Mouse (Mus musculus) neural tube, embryonic 14.5 days (tissue): Measurements from ENCODE around the gene Tcf20. TPM values are rescaled to one million over a fixed set of nuclear protein-coding genes. Genes with fewer than 3 reads are reported as not detected.

Experiments
- ATAC-seq: fragments of 200-750 bp; cut with Nextera tagmentation; 2 replicates; pipeline ENCODE4 v1.8.0; 2017; ENCODE audit warnings: low read depth, mild to moderate bottlenecking, moderate TSS enrichment, moderate library complexity
- H3K27ac ChIP-seq: fragments of 300-500 bp; sonication (generic); 2 replicates; pipeline ENCODE4 v1.5.1; 2014; ENCODE audit warnings: low read depth, mild to moderate bottlenecking, control low read depth, low read length, moderate library complexity, mixed read lengths
- H3K27me3 ChIP-seq: fragments of 300-500 bp; sonication (generic); 2 replicates; pipeline ENCODE4 v1.6.1; 2014; ENCODE audit warnings: low read length; ENCODE audit not compliant: control insufficient read depth, insufficient read depth
- H3K36me3 ChIP-seq: fragments of 300-500 bp; sonication (generic); 2 replicates; pipeline ENCODE4 v1.6.1; 2014; ENCODE audit warnings: low read length, mixed read lengths; ENCODE audit not compliant: control insufficient read depth, insufficient read depth
- H3K4me1 ChIP-seq: fragments of 300-500 bp; sonication (generic); 2 replicates; pipeline ENCODE4 v1.6.1; 2014; ENCODE audit warnings: low read length; ENCODE audit not compliant: control insufficient read depth, insufficient read depth
- H3K4me2 ChIP-seq: fragments of 300-500 bp; sonication (generic); 2 replicates; pipeline ENCODE4 v1.6.1; 2014; ENCODE audit warnings: mild to moderate bottlenecking, low read depth, low read length, control low read depth
- H3K4me3 ChIP-seq: fragments of 300-500 bp; sonication (generic); 2 replicates; pipeline ENCODE4 v1.5.1; 2014; ENCODE audit warnings: low read depth, low read length, control low read depth, mixed read lengths
- H3K9ac ChIP-seq: fragments of 300-500 bp; sonication (generic); replicated peaks from 2 replicates; pipeline ENCODE4 v1.6.1; 2014; ENCODE audit warnings: low read depth, mild to moderate bottlenecking, control low read depth, low read length, mixed read lengths
- H3K9me3 ChIP-seq: fragments of 300-500 bp; sonication (generic); 2 replicates; pipeline ENCODE4 v1.6.1; 2016; ENCODE audit warnings: low read length; ENCODE audit not compliant: control insufficient read depth
- WGBS: fragments of 180-500 bp; shearing (Covaris S2); extraction: QIAGEN DNeasy Blood & Tissue Kit; methylation state at CpG from one replicate; pipeline ENCODE4 v1.1.7; 2014; 5-methylcytosine and 5-hydroxymethylcytosine counted together
- polyA plus RNA-seq: library from polyadenylated mRNA; unstranded; fragments of >200 nt; fragmentation: Nextera tagmentation; extraction: Ambion mirVana; gene quantifications from 2 replicates; pipeline ENCODE4 v1.2.1, GENCODE M21; 2014

Gene Tcf20
- polyA plus RNA-seq, 1 experiment from 2014 or later, result 16.3 TPM

DNA sequence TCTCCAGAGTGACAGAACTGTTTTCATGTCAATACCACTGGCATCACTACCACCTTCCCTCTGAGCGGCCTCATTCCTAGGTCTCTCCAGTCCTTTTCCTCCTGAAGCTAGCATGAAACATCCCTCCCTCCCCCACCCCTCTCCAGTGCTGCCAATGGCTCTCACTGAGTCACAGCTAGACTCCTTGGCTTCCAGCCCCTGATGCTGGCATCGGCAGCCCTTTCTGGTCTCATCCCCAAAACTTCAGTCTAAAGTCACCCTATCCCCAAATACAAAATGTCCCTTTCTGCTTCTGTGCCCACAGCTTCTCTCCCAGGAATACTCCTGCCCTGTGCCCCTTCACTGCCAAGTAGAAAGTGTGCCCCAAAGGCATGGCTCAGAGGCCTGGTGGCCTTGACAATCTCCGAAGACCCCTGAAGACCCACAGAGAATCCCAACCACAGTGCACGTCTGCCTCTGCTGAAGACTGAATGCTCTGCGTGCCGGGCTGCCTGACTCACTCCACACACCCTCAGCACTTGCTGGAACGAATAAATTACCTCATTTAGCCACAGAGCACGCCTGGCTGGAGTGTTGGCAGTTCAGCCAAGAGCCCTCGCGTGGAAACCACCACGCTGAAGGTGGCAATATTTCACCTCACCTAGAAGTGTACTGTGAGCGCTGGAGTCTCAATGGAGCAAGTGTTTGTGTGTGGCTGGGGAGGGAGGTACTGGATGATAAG, 47.0 kb downstream of the Tcf20 start:
- peaks cover 67% of the 10 kb centered on the region for H3K4me1 ChIP-seq
- H3K36me3 ChIP-seq, result no peaks in the 10 kb centered on the region
- peaks cover 2% of the 10 kb centered on the region; the same call in 1 of the 2 replicates for H3K27me3 ChIP-seq
- WGBS, result 30% methylated on average over 12 of the region's 12 CpGs
- H3K9ac ChIP-seq, result peak overlapping the region; percentile 4; the same call in 1 of the 2 replicates
- H3K9me3 ChIP-seq, result no peaks in the 10 kb centered on the region
- H3K4me2 ChIP-seq, result no peak overlapping the region
- peak overlapping the region; percentile 23 for H3K27ac ChIP-seq
- H3K4me3 ChIP-seq, result no peak overlapping the region
- ATAC-seq, result no peak

DNA sequence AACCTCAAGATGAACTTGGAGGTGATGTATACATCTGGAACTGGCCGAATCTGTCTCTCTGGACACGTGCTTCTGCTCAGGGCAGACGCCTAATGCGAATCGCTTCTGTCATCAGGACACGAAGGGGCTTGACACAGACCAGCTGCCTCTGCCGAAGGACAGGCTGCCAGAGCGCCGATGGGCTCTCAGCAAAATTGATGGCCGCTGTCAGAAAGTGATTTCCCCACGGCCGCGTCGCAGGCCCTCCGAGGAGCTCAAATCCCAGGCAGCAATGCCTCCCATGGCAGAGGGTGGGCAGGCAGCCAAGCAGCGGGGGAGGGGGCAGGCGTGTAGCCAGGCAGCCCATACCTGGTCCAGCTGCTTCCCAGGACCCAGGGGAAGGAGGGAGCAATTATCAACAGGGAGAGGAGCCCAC, 49.5 kb downstream of the Tcf20 start:
- peak overlapping the region; percentile 23 for H3K4me2 ChIP-seq
- H3K4me3 ChIP-seq, result no peak overlapping the region
- no peaks in the 10 kb centered on the region for H3K9me3 ChIP-seq
- 0 out of 2 replicates have a peak overlapping the region, but pooled peaks have one; percentile 21 for H3K9ac ChIP-seq
- 8% methylated on average over 17 of the region's 17 CpGs for WGBS
- peaks cover 81% of the 10 kb centered on the region for H3K4me1 ChIP-seq
- H3K36me3 ChIP-seq, result no peaks in the 10 kb centered on the region
- H3K27me3 ChIP-seq, result peaks cover 2% of the 10 kb centered on the region; the same call in 1 of the 2 replicates
- peak; percentile 25 for ATAC-seq
- peak overlapping the region; percentile 71 for H3K27ac ChIP-seq

DNA sequence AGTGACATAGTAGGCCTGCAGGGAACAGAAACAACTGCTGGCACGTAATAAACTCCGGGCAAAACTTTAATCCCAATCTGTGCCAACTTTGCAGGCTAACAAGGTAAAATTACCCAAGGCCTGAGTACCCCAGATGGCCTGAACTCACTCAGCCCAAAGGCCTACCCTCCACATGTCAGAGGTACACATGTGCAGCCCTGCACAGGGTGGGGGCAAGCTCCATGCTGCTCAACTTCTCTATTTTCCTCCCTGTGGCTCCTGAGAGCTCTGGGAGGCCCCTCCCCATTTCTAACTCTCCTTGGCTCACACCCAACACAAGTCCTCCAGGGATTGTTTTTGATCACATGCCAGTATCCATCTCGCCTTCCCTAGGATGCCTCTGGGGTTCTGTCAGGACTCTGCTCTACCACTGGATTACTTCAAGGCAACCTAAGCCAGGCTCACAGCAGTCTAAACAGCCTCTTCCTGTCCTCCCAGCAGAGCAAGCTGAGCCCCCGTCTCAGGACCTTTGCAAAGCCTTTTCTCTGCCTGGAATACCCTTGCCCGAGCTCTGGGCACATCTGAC, 50.2 kb downstream of the Tcf20 start:
- peaks cover 86% of the 10 kb centered on the region for H3K4me1 ChIP-seq
- 0 out of 2 replicates have a peak overlapping the region, but pooled peaks have one; percentile 23 for H3K4me2 ChIP-seq
- H3K9me3 ChIP-seq, result no peaks in the 10 kb centered on the region
- H3K4me3 ChIP-seq, result no peak overlapping the region
- H3K27me3 ChIP-seq, result peaks cover 2% of the 10 kb centered on the region; the same call in 1 of the 2 replicates
- H3K27ac ChIP-seq, result peak overlapping the region; percentile 71
- H3K9ac ChIP-seq, result 0 out of 2 replicates have a peak overlapping the region, but pooled peaks have one; percentile 21
- H3K36me3 ChIP-seq, result no peaks in the 10 kb centered on the region
- ATAC-seq, result no peak
- WGBS, result 44% methylated on average over 5 of the region's 5 CpGs

DNA sequence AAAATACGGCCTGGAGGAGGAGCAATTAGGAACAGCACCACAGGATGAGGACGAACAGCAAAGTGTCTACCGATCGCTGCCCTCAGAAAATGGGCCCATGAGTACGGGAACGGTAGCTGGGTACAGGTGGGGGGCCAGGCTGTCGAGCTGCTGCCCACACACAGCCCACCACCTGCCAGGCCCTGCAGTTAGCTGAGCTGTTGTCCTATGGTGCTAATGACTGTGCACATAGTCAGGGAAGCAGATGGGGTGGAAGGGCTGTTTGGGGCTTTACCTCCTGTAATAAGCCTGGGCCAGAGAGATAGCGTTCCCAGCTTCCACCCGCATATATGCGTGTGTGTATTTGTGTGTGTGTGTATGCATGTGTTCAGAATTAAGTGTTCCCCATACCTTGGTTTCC, 52.7 kb downstream of the Tcf20 start:
- Histone ChIP-seq H3K4me2 (no peak overlapping the region), H3K27ac (no peak overlapping the region), H3K9ac (no peak overlapping the region), H3K9me3 (no peaks in the 10 kb centered on the region), H3K36me3 (no peaks in the 10 kb centered on the region), H3K27me3 (peaks cover 1% of the 10 kb centered on the region; the same call in 1 of the 2 replicates), H3K4me3 (no peak overlapping the region), H3K4me1 (peaks cover 68% of the 10 kb centered on the region)
- 34% methylated on average over 10 of the region's 10 CpGs for WGBS
- ATAC-seq, result no peak

DNA sequence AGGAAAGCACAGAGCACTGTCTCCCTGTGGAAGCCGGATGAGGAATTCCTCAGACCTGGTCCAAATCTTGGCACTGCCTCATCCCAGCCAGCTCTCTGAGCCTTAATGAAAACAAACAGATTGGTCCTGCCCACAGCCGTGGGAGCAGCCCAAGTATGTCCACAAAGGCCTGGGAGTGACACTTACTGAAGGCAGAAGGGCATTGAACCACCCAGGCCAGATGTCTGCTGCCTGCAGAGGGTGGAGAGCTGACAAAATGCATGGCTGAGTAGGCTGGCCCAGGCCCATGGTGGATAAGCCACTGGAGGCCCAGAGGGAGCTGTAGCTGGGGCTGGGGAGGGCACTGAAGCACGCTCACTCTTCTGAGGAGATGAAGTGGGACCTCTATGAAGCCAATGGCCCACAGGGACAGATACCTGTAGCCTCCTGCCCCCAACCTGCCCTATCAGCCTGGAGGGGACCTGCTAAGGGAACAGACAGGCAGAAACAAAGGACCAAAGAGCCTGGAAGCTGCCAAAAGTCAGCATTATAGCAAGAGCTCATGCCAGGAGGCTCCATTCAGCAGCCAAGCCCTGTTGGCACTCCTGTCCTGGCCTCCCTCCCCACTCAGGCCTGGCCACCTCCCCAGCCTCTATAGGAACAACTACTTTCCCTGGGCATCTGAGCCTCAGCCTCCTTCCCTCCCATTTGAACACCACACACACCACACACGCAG, 54.6 kb downstream of the Tcf20 start:
- H3K4me2 ChIP-seq, result no peak overlapping the region
- peak overlapping the region; percentile 45; the same call in 1 of the 2 replicates for H3K27ac ChIP-seq
- H3K4me1 ChIP-seq, result peaks cover 76% of the 10 kb centered on the region
- H3K36me3 ChIP-seq, result no peaks in the 10 kb centered on the region
- WGBS, result 43% methylated on average over 4 of the region's 4 CpGs
- H3K9ac ChIP-seq, result 0 out of 2 replicates have a peak overlapping the region, but pooled peaks have one; percentile 18
- H3K4me3 ChIP-seq, result no peak overlapping the region
- no peaks in the 10 kb centered on the region for H3K9me3 ChIP-seq
- peak; percentile 25; the same call in 1 of the 2 replicates for ATAC-seq
- H3K27me3 ChIP-seq, result 0 out of 2 replicates have a peak, but pooled peaks cover 2% of the 10 kb centered on the region

DNA sequence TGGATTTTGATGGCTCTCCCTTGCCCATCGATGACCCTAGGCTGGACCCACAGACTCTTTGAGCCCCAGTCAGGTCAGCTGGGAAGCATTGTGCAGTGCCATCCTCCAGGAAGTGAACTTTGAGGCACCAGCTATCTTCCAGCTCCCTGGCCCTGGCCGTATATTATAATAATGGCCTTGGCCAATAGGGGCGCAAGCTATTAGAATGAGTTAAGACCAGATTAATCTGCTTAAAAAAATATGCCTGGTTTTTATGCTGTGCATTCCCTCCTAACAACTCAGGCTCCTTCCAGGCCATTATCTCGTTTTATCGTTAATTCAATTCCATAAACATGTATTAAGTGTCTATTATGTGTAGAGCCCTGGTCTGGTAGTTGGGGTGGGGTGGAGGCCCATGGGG, 56.2 kb downstream of the Tcf20 start:
- H3K4me3 ChIP-seq, result no peak overlapping the region
- no peak for ATAC-seq
- 0 out of 2 replicates have a peak, but pooled peaks cover 2% of the 10 kb centered on the region for H3K27me3 ChIP-seq
- no peak overlapping the region for H3K4me2 ChIP-seq
- no peaks in the 10 kb centered on the region for H3K36me3 ChIP-seq
- H3K9me3 ChIP-seq, result no peaks in the 10 kb centered on the region
- no peak overlapping the region for H3K27ac ChIP-seq
- no peak overlapping the region for H3K9ac ChIP-seq
- 77% methylated on average over 5 of the region's 5 CpGs for WGBS
- peaks cover 74% of the 10 kb centered on the region for H3K4me1 ChIP-seq

DNA sequence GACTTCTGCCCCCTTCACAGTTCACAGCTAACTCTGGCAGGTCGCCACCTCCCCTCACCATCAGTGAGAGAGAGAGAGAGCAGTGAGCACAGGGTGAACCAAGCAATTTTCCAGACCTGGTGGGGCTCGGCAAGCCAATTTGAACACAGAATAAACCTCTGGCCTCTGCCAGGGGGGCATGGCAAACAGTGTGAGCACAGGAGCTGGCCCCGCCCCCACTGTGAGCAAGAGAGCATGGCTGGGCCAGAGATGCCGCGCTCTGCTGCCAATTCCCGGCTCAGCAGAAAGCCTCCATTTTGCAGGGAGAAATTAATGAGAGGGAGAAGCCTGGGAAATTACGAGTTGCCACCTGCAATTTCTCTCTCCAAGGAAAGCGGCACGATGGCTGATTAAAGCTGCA, 58.1 kb downstream of the Tcf20 start:
- no peaks in the 10 kb centered on the region for H3K36me3 ChIP-seq
- peaks cover 72% of the 10 kb centered on the region for H3K4me1 ChIP-seq
- H3K4me3 ChIP-seq, result no peak overlapping the region
- WGBS, result 11% methylated on average over 9 of the region's 9 CpGs
- H3K27ac ChIP-seq, result peak overlapping the region; percentile 73
- peak; percentile 15; the same call in 1 of the 2 replicates for ATAC-seq
- H3K9ac ChIP-seq, result no peak overlapping the region; the same call in 1 of the 2 replicates
- peak overlapping the region; percentile 16 for H3K4me2 ChIP-seq
- no peaks in the 10 kb centered on the region for H3K9me3 ChIP-seq
- peaks cover 2% of the 10 kb centered on the region; the same call in 1 of the 2 replicates for H3K27me3 ChIP-seq

DNA sequence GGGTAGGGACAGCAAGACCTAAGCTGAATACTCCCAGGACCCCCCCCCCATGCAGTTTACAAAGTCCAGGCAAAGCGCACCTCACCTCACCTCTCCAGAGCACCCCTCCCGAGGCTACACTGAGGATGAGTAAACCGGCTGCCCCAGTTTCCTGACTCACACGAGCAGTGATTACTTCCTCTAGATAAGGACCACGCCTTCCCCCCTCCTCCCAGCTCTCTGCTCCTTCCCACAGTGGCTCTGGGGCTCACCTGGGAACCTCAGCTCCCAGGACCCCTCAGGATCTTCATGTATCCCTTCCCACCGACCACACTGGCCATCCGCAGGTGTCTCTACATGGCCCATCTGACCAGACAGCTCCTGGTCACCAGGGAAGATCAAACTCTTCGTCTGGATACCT, 58.8 kb downstream of the Tcf20 start:
- no peak overlapping the region for H3K9ac ChIP-seq
- no peak overlapping the region for H3K4me3 ChIP-seq
- H3K27ac ChIP-seq, result no peak overlapping the region

More for the DNA sequence above, 58.8 kb downstream of the Tcf20 start:
- 60% methylated on average over 8 of the region's 8 CpGs for WGBS
- Histone ChIP-seq H3K4me1 (peaks cover 76% of the 10 kb centered on the region), H3K36me3 (no peaks in the 10 kb centered on the region), H3K27me3 (peaks cover 2% of the 10 kb centered on the region; the same call in 1 of the 2 replicates), H3K9me3 (no peaks in the 10 kb centered on the region), H3K4me2 (no peak overlapping the region)
- ATAC-seq, result no peak
